Mouse (Mus musculus): ENCODE measurements around the gene Gimap5. TPM values are rescaled to one million over a fixed set of nuclear protein-coding genes. Genes with fewer than 3 reads are reported as not detected.

Gene Gimap5
- polyA plus RNA-seq (2014; fragmentation: Nextera tagmentation; extraction: Ambion mirVana): 1.7 and 2.1 TPM in 2 replicates

GRCm38 (mm10) chr6:48745959-48746889 is at the start of gene Gimap5:
TSS of gene Gimap5 (plus strand) at chr6:48746197.
- H3K9me3 ChIP-seq (ENCODE audit: control insufficient read depth, low read length): no peaks in the 10 kb centered on the region
- H3K4me3 ChIP-seq (replicated peaks; ENCODE audit: low read length): no peak within 1 kb of the TSS
- H3K9ac ChIP-seq: no peak within 1 kb of the TSS
- no peak within 1 kb of the TSS for H3K27ac ChIP-seq
- peak; percentile 44 for DNase-seq (ENCODE audit: low spot score)
- peaks cover 8% of the 10 kb centered on the region; the same call in 1 of the 2 replicates for H3K4me1 ChIP-seq (replicated peaks; ENCODE audit: control insufficient read depth, insufficient read depth, low read length)
- H3K36me3 ChIP-seq (replicated peaks; ENCODE audit: control insufficient read depth, insufficient read depth): no peaks in the 10 kb centered on the region
- WGBS: 45% methylated on average over 16 of the region's 16 CpGs
- peak within 1 kb of the TSS; percentile 10; the same call in 1 of the 2 replicates for H3K4me2 ChIP-seq (replicated peaks)
- no peak for ATAC-seq (ENCODE audit: low FRiP score)
- peaks cover 21% of the 10 kb centered on the region for H3K27me3 ChIP-seq (ENCODE audit: control insufficient read depth, insufficient read depth, low read length)

GRCm38 (mm10) chr6:48696830-48697554 is 49.0 kb upstream of the Gimap5 start:
- Histone ChIP-seq H3K9me3 (ENCODE audit: control insufficient read depth, low read length) (no peaks in the 10 kb centered on the region), H3K4me2 (replicated peaks) (no peak overlapping the region), H3K27me3 (ENCODE audit: control insufficient read depth, insufficient read depth, low read length) (no peaks in the 10 kb centered on the region), H3K4me3 (replicated peaks; ENCODE audit: low read length) (no peak overlapping the region), H3K4me1 (replicated peaks; ENCODE audit: control insufficient read depth, insufficient read depth, low read length) (no peaks in the 10 kb centered on the region), H3K27ac (no peak overlapping the region), H3K36me3 (replicated peaks; ENCODE audit: control insufficient read depth, insufficient read depth) (no peaks in the 10 kb centered on the region), H3K9ac (no peak overlapping the region)
- WGBS: 86% methylated on average over 4 of the region's 4 CpGs
- no peak for ATAC-seq (ENCODE audit: low FRiP score)
- no peak for DNase-seq (ENCODE audit: low spot score)

- no peak for DNase-seq (ENCODE audit: low spot score)
- H3K27ac ChIP-seq: no peak overlapping the region
- 57% methylated on average over 1 of the region's 1 CpGs for WGBS
Observed at GRCm38 (mm10) chr6:48697555-48697930, 48.5 kb upstream of the Gimap5 start.

GRCm38 (mm10) chr6:48698066-48698856 is 47.7 kb upstream of the Gimap5 start:
- DNase-seq (ENCODE audit: low spot score) (no peak), ATAC-seq (ENCODE audit: low FRiP score) (no peak)
- Histone ChIP-seq H3K9ac (no peak overlapping the region), H3K4me1 (replicated peaks; ENCODE audit: control insufficient read depth, insufficient read depth, low read length) (no peaks in the 10 kb centered on the region), H3K27ac (no peak overlapping the region), H3K36me3 (replicated peaks; ENCODE audit: control insufficient read depth, insufficient read depth) (no peaks in the 10 kb centered on the region), H3K27me3 (ENCODE audit: control insufficient read depth, insufficient read depth, low read length) (no peaks in the 10 kb centered on the region), H3K4me3 (replicated peaks; ENCODE audit: low read length) (no peak overlapping the region), H3K9me3 (ENCODE audit: control insufficient read depth, low read length) (no peaks in the 10 kb centered on the region), H3K4me2 (replicated peaks) (no peak overlapping the region)
- 80% methylated on average over 7 of the region's 7 CpGs for WGBS

More at GRCm38 (mm10) chr6:48697555-48697930, 48.5 kb upstream of the Gimap5 start:
- H3K9ac ChIP-seq: no peak overlapping the region
- H3K4me1 ChIP-seq (replicated peaks; ENCODE audit: control insufficient read depth, insufficient read depth, low read length): no peaks in the 10 kb centered on the region
- no peaks in the 10 kb centered on the region for H3K27me3 ChIP-seq (ENCODE audit: control insufficient read depth, insufficient read depth, low read length)
- no peak overlapping the region for H3K4me3 ChIP-seq (replicated peaks; ENCODE audit: low read length)
- no peaks in the 10 kb centered on the region for H3K9me3 ChIP-seq (ENCODE audit: control insufficient read depth, low read length)
- no peaks in the 10 kb centered on the region for H3K36me3 ChIP-seq (replicated peaks; ENCODE audit: control insufficient read depth, insufficient read depth)
- no peak overlapping the region for H3K4me2 ChIP-seq (replicated peaks)
- no peak for ATAC-seq (ENCODE audit: low FRiP score)

- no peak for DNase-seq (ENCODE audit: low spot score)
- no peak overlapping the region for H3K4me2 ChIP-seq (replicated peaks)
- no peak overlapping the region for H3K9ac ChIP-seq
- WGBS: 87% methylated on average over 3 of the region's 3 CpGs
- no peaks in the 10 kb centered on the region for H3K27me3 ChIP-seq (ENCODE audit: control insufficient read depth, insufficient read depth, low read length)
- no peak overlapping the region for H3K27ac ChIP-seq
- H3K4me1 ChIP-seq (replicated peaks; ENCODE audit: control insufficient read depth, insufficient read depth, low read length): no peaks in the 10 kb centered on the region
- H3K36me3 ChIP-seq (replicated peaks; ENCODE audit: control insufficient read depth, insufficient read depth): no peaks in the 10 kb centered on the region
- ATAC-seq (ENCODE audit: low FRiP score): no peak
- no peaks in the 10 kb centered on the region for H3K9me3 ChIP-seq (ENCODE audit: control insufficient read depth, low read length)
- H3K4me3 ChIP-seq (replicated peaks; ENCODE audit: low read length): no peak overlapping the region
Observed at GRCm38 (mm10) chr6:48698888-48699287, 47.1 kb upstream of the Gimap5 start.

- H3K9me3 ChIP-seq (ENCODE audit: control insufficient read depth, low read length): no peaks in the 10 kb centered on the region
- ATAC-seq (ENCODE audit: low FRiP score) (no peak), DNase-seq (ENCODE audit: low spot score) (no peak)
- no peaks in the 10 kb centered on the region for H3K4me1 ChIP-seq (replicated peaks; ENCODE audit: control insufficient read depth, insufficient read depth, low read length)
- H3K9ac ChIP-seq: no peak overlapping the region
- H3K4me3 ChIP-seq (replicated peaks; ENCODE audit: low read length): no peak overlapping the region
- no peak overlapping the region for H3K27ac ChIP-seq
- no peaks in the 10 kb centered on the region for H3K36me3 ChIP-seq (replicated peaks; ENCODE audit: control insufficient read depth, insufficient read depth)
- no peaks in the 10 kb centered on the region for H3K27me3 ChIP-seq (ENCODE audit: control insufficient read depth, insufficient read depth, low read length)
- WGBS: 63% methylated on average over 5 of the region's 5 CpGs
- no peak overlapping the region for H3K4me2 ChIP-seq (replicated peaks)
Observed at GRCm38 (mm10) chr6:48700251-48701075, 45.5 kb upstream of the Gimap5 start.

- DNase-seq (ENCODE audit: low spot score): no peak
- no peak for ATAC-seq (ENCODE audit: low FRiP score)
- H3K9ac ChIP-seq: no peak overlapping the region
- no peaks in the 10 kb centered on the region for H3K36me3 ChIP-seq (replicated peaks; ENCODE audit: control insufficient read depth, insufficient read depth)
- H3K4me3 ChIP-seq (replicated peaks; ENCODE audit: low read length): no peak overlapping the region
- no peak overlapping the region for H3K27ac ChIP-seq
- H3K4me2 ChIP-seq (replicated peaks): no peak overlapping the region
- H3K27me3 ChIP-seq (ENCODE audit: control insufficient read depth, insufficient read depth, low read length): no peaks in the 10 kb centered on the region
- no peaks in the 10 kb centered on the region for H3K4me1 ChIP-seq (replicated peaks; ENCODE audit: control insufficient read depth, insufficient read depth, low read length)
- H3K9me3 ChIP-seq (ENCODE audit: control insufficient read depth, low read length): no peaks in the 10 kb centered on the region
- WGBS: 92% methylated on average over 7 of the region's 7 CpGs
Observed at GRCm38 (mm10) chr6:48702146-48702545, 43.9 kb upstream of the Gimap5 start.

- ATAC-seq (ENCODE audit: low FRiP score): no peak
- H3K27ac ChIP-seq: no peak overlapping the region
- no peak overlapping the region for H3K9ac ChIP-seq
- H3K27me3 ChIP-seq (ENCODE audit: control insufficient read depth, insufficient read depth, low read length): no peaks in the 10 kb centered on the region
- 81% methylated on average over 5 of the region's 5 CpGs for WGBS
- no peak for DNase-seq (ENCODE audit: low spot score)
- no peak overlapping the region for H3K4me2 ChIP-seq (replicated peaks)
- H3K36me3 ChIP-seq (replicated peaks; ENCODE audit: control insufficient read depth, insufficient read depth): no peaks in the 10 kb centered on the region
- H3K4me3 ChIP-seq (replicated peaks; ENCODE audit: low read length): no peak overlapping the region
- no peaks in the 10 kb centered on the region for H3K9me3 ChIP-seq (ENCODE audit: control insufficient read depth, low read length)
- no peaks in the 10 kb centered on the region for H3K4me1 ChIP-seq (replicated peaks; ENCODE audit: control insufficient read depth, insufficient read depth, low read length)
Observed at GRCm38 (mm10) chr6:48702601-48703000, 43.4 kb upstream of the Gimap5 start.

All from hindbrain, embryonic 14.5 days (tissue).